Mouse (Mus musculus): ENCODE data around the gene Clec11a. TPM values are rescaled to one million over a fixed set of nuclear protein-coding genes. Genes with fewer than 3 reads are reported as not detected.
A peak's percentile ranks its signal among the peaks of the same experiment; 100 is the strongest.

The Clec11a gene
- polyA plus RNA-seq, 1 experiment from 2014 or later = 9.1 TPM

DNA sequence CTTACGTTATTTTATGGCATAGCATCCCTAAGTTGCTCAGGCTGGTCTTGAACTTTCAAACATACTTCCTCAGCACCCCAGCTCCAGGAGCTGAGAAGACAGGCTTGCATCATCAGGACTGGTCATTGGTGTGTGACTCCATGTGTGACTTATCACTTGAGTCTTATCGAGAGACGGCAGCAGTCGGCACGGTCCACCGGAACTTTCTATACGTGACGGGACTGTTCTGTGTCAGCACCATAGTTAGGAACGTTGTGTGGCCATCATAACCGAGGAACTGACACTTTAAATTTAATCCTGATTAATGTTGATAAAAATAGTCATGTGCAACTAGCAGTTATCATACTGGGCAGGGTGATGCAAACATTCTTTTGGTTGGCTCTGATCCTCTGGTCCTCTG lies 34.4 kb upstream of the Clec11a start:
- peaks cover 7% of the 10 kb centered on the region for H3K4me1 ChIP-seq
- no peak for ATAC-seq (ENCODE audit: insufficient number of reproducible peaks, insufficient read depth, low FRiP score, low TSS enrichment, low read depth)
- peaks cover 8% of the 10 kb centered on the region for H3K36me3 ChIP-seq
- H3K9me3 ChIP-seq = no peaks in the 10 kb centered on the region
- no peak overlapping the region for H3K9ac ChIP-seq
- no peak overlapping the region for H3K4me2 ChIP-seq
- H3K4me3 ChIP-seq = no peak overlapping the region
- WGBS = 87% methylated on average over 10 of the region's 10 CpGs
- H3K27me3 ChIP-seq = peaks cover 87% of the 10 kb centered on the region
- no peak overlapping the region for H3K27ac ChIP-seq

- H3K4me2 ChIP-seq = no peak overlapping the region
- H3K27ac ChIP-seq = no peak overlapping the region
- H3K4me3 ChIP-seq = no peak overlapping the region
- no peak overlapping the region for H3K9ac ChIP-seq
- peaks cover 14% of the 10 kb centered on the region for H3K4me1 ChIP-seq
- H3K36me3 ChIP-seq = no peaks in the 10 kb centered on the region
- peaks cover 89% of the 10 kb centered on the region for H3K27me3 ChIP-seq
- no peak for ATAC-seq (ENCODE audit: insufficient number of reproducible peaks, insufficient read depth, low FRiP score, low TSS enrichment, low read depth)
- H3K9me3 ChIP-seq = no peaks in the 10 kb centered on the region
- WGBS = 69% methylated on average over 6 of the region's 6 CpGs
Observed at GRCm38 (mm10) chr7:44340226-44340625, 33.5 kb upstream of the Clec11a start.

DNA sequence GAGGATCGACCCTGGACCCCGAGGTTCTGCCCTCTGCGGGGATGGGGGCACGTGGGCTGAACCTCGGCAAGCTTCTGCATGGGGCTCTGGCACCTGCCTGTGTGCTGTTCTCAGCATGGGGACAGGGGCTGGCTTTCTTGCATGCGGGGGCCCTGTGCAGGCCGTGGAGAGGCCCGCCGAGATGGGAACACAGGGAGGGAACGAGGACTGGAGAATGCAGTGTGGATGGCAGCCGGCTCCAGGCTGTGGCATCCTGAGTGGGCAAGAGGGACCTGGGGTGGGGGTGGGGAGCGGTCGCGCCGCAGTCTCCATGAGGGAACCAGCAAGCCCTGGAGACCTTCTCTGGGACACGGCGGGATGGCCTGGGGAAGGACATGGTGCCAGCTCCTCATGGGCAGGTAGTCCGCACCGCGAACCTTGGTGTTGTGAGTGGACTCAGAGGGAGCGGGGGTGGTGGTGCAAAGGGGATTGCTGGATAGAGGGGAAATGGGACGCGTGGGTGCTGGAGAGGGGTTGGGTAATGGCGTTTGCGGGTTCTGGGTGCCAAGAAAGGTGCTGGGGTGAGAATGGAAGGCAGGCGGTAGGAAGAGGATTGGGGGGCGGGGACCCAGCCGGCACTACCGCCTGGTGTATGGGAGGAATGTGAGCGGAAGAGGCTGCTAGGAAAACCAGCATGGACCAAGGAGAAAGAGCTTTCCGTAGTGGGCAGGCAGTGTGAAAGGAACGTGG lies 30.6 kb upstream of the Clec11a start:
- Histone ChIP-seq H3K27me3 (peaks cover 94% of the 10 kb centered on the region), H3K4me3 (0 out of 2 replicates have a peak overlapping the region, but pooled peaks have one; percentile 50), H3K9me3 (no peaks in the 10 kb centered on the region), H3K9ac (no peak overlapping the region), H3K36me3 (no peaks in the 10 kb centered on the region; the same call in 1 of the 2 replicates), H3K4me1 (peaks cover 15% of the 10 kb centered on the region), H3K4me2 (peak overlapping the region; percentile 3; the same call in 1 of the 2 replicates), H3K27ac (no peak overlapping the region)
- ATAC-seq (ENCODE audit: insufficient number of reproducible peaks, insufficient read depth, low FRiP score, low TSS enrichment, low read depth) = no peak
- 4% methylated on average over 32 of the region's 32 CpGs for WGBS

GRCm38 (mm10) chr7:44336046-44337021 lies 29.6 kb upstream of the Clec11a start:
- no peak for ATAC-seq (ENCODE audit: insufficient number of reproducible peaks, insufficient read depth, low FRiP score, low TSS enrichment, low read depth)
- no peak overlapping the region for H3K27ac ChIP-seq

GRCm38 (mm10) chr7:44335031-44335878 lies 28.6 kb upstream of the Clec11a start:
- Histone ChIP-seq H3K4me3 (peak overlapping the region; percentile 50), H3K4me2 (peak overlapping the region; percentile 87), H3K9ac (no peak overlapping the region), H3K36me3 (no peaks in the 10 kb centered on the region; the same call in 1 of the 2 replicates), H3K4me1 (peaks cover 15% of the 10 kb centered on the region), H3K9me3 (no peaks in the 10 kb centered on the region), H3K27ac (no peak overlapping the region), H3K27me3 (peaks cover 83% of the 10 kb centered on the region)
- no peak for ATAC-seq (ENCODE audit: insufficient number of reproducible peaks, insufficient read depth, low FRiP score, low TSS enrichment, low read depth)
- 6% methylated on average over 21 of the region's 40 CpGs for WGBS

More at GRCm38 (mm10) chr7:44336046-44337021, 29.6 kb upstream of the Clec11a start:
- peak overlapping the region; percentile 50 for H3K4me3 ChIP-seq
- H3K27me3 ChIP-seq = peaks cover 90% of the 10 kb centered on the region
- H3K9ac ChIP-seq = no peak overlapping the region
- H3K36me3 ChIP-seq = no peaks in the 10 kb centered on the region; the same call in 1 of the 2 replicates
- H3K4me1 ChIP-seq = peaks cover 15% of the 10 kb centered on the region
- peak overlapping the region; percentile 87 for H3K4me2 ChIP-seq
- WGBS = 3% methylated on average over 42 of the region's 54 CpGs
- H3K9me3 ChIP-seq = no peaks in the 10 kb centered on the region

GRCm38 (mm10) chr7:44334139-44334538 lies 27.4 kb upstream of the Clec11a start:
- no peak overlapping the region for H3K9ac ChIP-seq
- no peaks in the 10 kb centered on the region for H3K9me3 ChIP-seq
- WGBS = 70% methylated on average over 14 of the region's 14 CpGs
- no peak overlapping the region for H3K4me3 ChIP-seq
- peaks cover 72% of the 10 kb centered on the region for H3K27me3 ChIP-seq
- H3K4me2 ChIP-seq = no peak overlapping the region
- H3K36me3 ChIP-seq = no peaks in the 10 kb centered on the region; the same call in 1 of the 2 replicates
- no peak overlapping the region for H3K27ac ChIP-seq
- no peak for ATAC-seq (ENCODE audit: insufficient number of reproducible peaks, insufficient read depth, low FRiP score, low TSS enrichment, low read depth)
- H3K4me1 ChIP-seq = peaks cover 15% of the 10 kb centered on the region

- H3K4me2 ChIP-seq = no peak overlapping the region
- no peak overlapping the region for H3K27ac ChIP-seq
- 62% methylated on average over 3 of the region's 3 CpGs for WGBS
- ATAC-seq (ENCODE audit: insufficient number of reproducible peaks, insufficient read depth, low FRiP score, low TSS enrichment, low read depth) = no peak
- H3K36me3 ChIP-seq = no peaks in the 10 kb centered on the region; the same call in 1 of the 2 replicates
- no peak overlapping the region for H3K4me3 ChIP-seq
- H3K9ac ChIP-seq = no peak overlapping the region
- H3K4me1 ChIP-seq = peaks cover 15% of the 10 kb centered on the region
- H3K9me3 ChIP-seq = no peaks in the 10 kb centered on the region
- H3K27me3 ChIP-seq = peaks cover 63% of the 10 kb centered on the region
Observed at GRCm38 (mm10) chr7:44332336-44332735, 25.6 kb upstream of the Clec11a start.

- no peak overlapping the region for H3K4me2 ChIP-seq
- ATAC-seq (ENCODE audit: insufficient number of reproducible peaks, insufficient read depth, low FRiP score, low TSS enrichment, low read depth) = no peak
- no peak overlapping the region for H3K27ac ChIP-seq
- peaks cover 39% of the 10 kb centered on the region for H3K27me3 ChIP-seq
- H3K9ac ChIP-seq = no peak overlapping the region
- no peaks in the 10 kb centered on the region for H3K9me3 ChIP-seq
- H3K4me3 ChIP-seq = no peak overlapping the region
- WGBS = 58% methylated on average over 6 of the region's 6 CpGs
- H3K4me1 ChIP-seq = no peaks in the 10 kb centered on the region
- H3K36me3 ChIP-seq = peaks cover 22% of the 10 kb centered on the region; the same call in 1 of the 2 replicates
Observed at GRCm38 (mm10) chr7:44326614-44327013, 19.9 kb upstream of the Clec11a start.

- Histone ChIP-seq H3K9me3 (no peaks in the 10 kb centered on the region), H3K27ac (no peak overlapping the region), H3K4me2 (no peak overlapping the region), H3K36me3 (peaks cover 30% of the 10 kb centered on the region), H3K27me3 (peaks cover 25% of the 10 kb centered on the region), H3K9ac (no peak overlapping the region), H3K4me3 (no peak overlapping the region), H3K4me1 (no peaks in the 10 kb centered on the region)
- 80% methylated on average over 1 of the region's 1 CpGs for WGBS
- no peak for ATAC-seq (ENCODE audit: insufficient number of reproducible peaks, insufficient read depth, low FRiP score, low TSS enrichment, low read depth)
Observed at GRCm38 (mm10) chr7:44322290-44322689, 15.6 kb upstream of the Clec11a start.

DNA sequence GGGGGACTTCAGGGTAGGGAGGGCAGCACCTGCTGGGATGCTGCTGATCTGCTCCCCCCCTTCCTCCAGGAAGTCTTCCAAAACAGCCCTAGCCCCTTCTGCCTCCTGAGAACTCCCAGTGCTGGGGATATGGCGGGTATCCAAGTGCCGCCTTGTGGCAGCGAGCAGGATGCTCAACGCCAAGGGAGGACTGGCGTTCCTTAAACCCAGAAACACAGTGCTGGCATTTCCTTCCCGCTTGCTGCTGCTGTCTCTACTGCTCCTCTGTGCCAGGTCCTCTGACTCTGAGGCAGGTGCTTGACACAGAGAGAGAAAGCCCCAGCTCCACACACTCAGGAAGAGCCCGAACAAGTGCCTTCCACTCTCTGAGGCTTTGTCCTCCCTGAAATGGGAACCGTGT lies 14.2 kb upstream of the Clec11a start:
- H3K4me1 ChIP-seq = no peaks in the 10 kb centered on the region
- 55% methylated on average over 8 of the region's 8 CpGs for WGBS
- H3K4me3 ChIP-seq = no peak overlapping the region
- no peaks in the 10 kb centered on the region for H3K9me3 ChIP-seq
- H3K4me2 ChIP-seq = no peak overlapping the region
- H3K36me3 ChIP-seq = peaks cover 28% of the 10 kb centered on the region
- H3K27ac ChIP-seq = no peak overlapping the region
- no peak overlapping the region for H3K9ac ChIP-seq
- ATAC-seq (ENCODE audit: insufficient number of reproducible peaks, insufficient read depth, low FRiP score, low TSS enrichment, low read depth) = no peak
- H3K27me3 ChIP-seq = peaks cover 13% of the 10 kb centered on the region

- Histone ChIP-seq H3K4me1 (no peaks in the 10 kb centered on the region), H3K9me3 (no peaks in the 10 kb centered on the region), H3K9ac (no peak overlapping the region), H3K27ac (no peak overlapping the region), H3K27me3 (peaks cover 11% of the 10 kb centered on the region), H3K4me2 (no peak overlapping the region), H3K36me3 (peaks cover 40% of the 10 kb centered on the region), H3K4me3 (no peak overlapping the region)
- ATAC-seq (ENCODE audit: insufficient number of reproducible peaks, insufficient read depth, low FRiP score, low TSS enrichment, low read depth) = no peak
- WGBS = 33% methylated on average over 4 of the region's 4 CpGs
Observed at GRCm38 (mm10) chr7:44317913-44318312, 11.2 kb upstream of the Clec11a start.
